ENCODE assay signal across 24 mouse cellular contexts in the genomic region with DNA sequence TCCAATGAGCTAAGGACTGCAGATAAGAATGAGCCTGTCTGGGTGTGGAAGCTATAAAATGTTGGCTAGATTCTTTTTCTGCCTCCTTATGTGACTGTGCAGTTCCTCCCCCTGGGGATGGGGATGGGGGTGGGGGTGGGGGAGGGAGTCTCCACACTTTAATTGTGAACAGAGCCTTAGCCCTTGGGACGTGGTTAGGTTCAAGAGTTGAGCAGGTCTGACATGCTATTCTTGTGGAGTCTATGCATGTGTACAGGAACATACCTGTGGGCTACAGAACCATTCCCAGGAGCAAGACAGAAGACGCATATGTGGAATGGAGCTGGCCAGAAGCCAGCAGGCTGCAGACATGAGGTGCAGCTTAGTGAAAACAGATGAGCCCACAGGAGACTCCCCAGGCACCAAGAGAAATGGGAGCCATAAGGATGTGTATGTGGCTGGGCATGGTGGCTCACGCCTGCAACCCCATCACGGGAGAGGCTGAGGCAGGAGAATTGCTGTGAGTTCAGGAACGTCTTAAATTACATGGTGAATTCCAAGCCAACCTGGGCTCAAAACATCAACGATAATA.
DNase-seq lines count a peak whose midpoint lies in the region; ATAC-seq and TF ChIP-seq lines count a peak whose summit lies in the region.
"Had no signal": no experiment of that assay in that cellular context is flagged by ENCODE, and none has a peak within 500 bp of the region (broad histone marks: within the 10 kb centered on the region; RNA-seq: fewer than 3 reads in every experiment).

No protein-coding gene starts in this region.

- no peak overlapping the region for H3K9ac ChIP-seq in hindbrain, embryonic 13.5 days
- no peak overlapping the region for H3K9ac ChIP-seq in hindbrain, postnatal 0 days (replicated peaks; ENCODE audit: low read length)
- H3K9ac ChIP-seq in midbrain, embryonic 13.5 days (replicated peaks): no peak overlapping the region
- H3K9ac ChIP-seq in midbrain, embryonic 16.5 days (ENCODE audit: low read depth, low read length): no peak overlapping the region
- no peak overlapping the region for H3K9ac ChIP-seq in embryonic facial prominence, embryonic 11.5 days (replicated peaks; ENCODE audit: low read length)
- H3K9ac ChIP-seq: forebrain, postnatal 0 days; heart, embryonic 12.5 days; intestine, embryonic 15.5 days; lung, embryonic 15.5 days had no signal

- no peak for TF ChIP-seq POLR2A in brain, embryonic 14.5 days (IDR thresholded peaks at IDR 0.05; ENCODE audit: borderline replicate concordance, extremely low read depth, insufficient read depth, insufficient read length, poor library complexity, severe bottlenecking)

- H3K4me3 ChIP-seq in hindbrain, embryonic 13.5 days: no peak overlapping the region
- no peak overlapping the region for H3K4me3 ChIP-seq in hindbrain, postnatal 0 days (ENCODE audit: low read length)
- no peak overlapping the region for H3K4me3 ChIP-seq in midbrain, embryonic 13.5 days (replicated peaks)
- no peak overlapping the region for H3K4me3 ChIP-seq in midbrain, embryonic 16.5 days (ENCODE audit: low read depth, low read length)
- no peak overlapping the region for H3K4me3 ChIP-seq in embryonic facial prominence, embryonic 11.5 days (ENCODE audit: low read depth, low read length)
- no peak overlapping the region for H3K4me3 ChIP-seq in gastrocnemius, adult 2 months
- H3K4me3 ChIP-seq: forebrain, embryonic 10.5 days; heart, adult 2 months; heart, embryonic 12.5 days; intestine, embryonic 15.5 days; lung, embryonic 15.5 days; midbrain, embryonic 10.5 days had no signal

- H3K36me3 ChIP-seq in hindbrain, embryonic 13.5 days: no peaks in the 10 kb centered on the region
- H3K36me3 ChIP-seq in hindbrain, postnatal 0 days (ENCODE audit: insufficient read depth, low read length): no peaks in the 10 kb centered on the region
- no peaks in the 10 kb centered on the region for H3K36me3 ChIP-seq in midbrain, embryonic 13.5 days
- no peaks in the 10 kb centered on the region for H3K36me3 ChIP-seq in midbrain, embryonic 16.5 days (ENCODE audit: control insufficient read depth, insufficient read depth, low read length)
- no peaks in the 10 kb centered on the region for H3K36me3 ChIP-seq in embryonic facial prominence, embryonic 11.5 days (replicated peaks; ENCODE audit: control insufficient read depth, insufficient read depth, low read depth, low read length)
- H3K36me3 ChIP-seq: forebrain, embryonic 10.5 days; heart, embryonic 12.5 days; intestine, embryonic 15.5 days; lung, embryonic 15.5 days; midbrain, embryonic 10.5 days had no signal

- intact Hi-C loops in gastrocnemius, adult 2 months (cut with DNase I): no loop called here

- TF ChIP-seq CTCF in hindbrain, postnatal 0 days (IDR thresholded peaks at IDR 0.05; ENCODE audit: low read depth): no peak
- TF ChIP-seq CTCF in brain, embryonic 14.5 days (IDR thresholded peaks at IDR 0.05; ENCODE audit: borderline replicate concordance, extremely low read depth, insufficient read depth, insufficient read length): no peak
- TF ChIP-seq CTCF in gastrocnemius, adult 2 months (IDR thresholded peaks at IDR 0.05): no peak

- H3K9me3 ChIP-seq in hindbrain, embryonic 13.5 days: no peaks in the 10 kb centered on the region
- no peaks in the 10 kb centered on the region for H3K9me3 ChIP-seq in hindbrain, postnatal 0 days (ENCODE audit: low read length)
- no peaks in the 10 kb centered on the region for H3K9me3 ChIP-seq in midbrain, embryonic 13.5 days
- H3K9me3 ChIP-seq in midbrain, embryonic 16.5 days (replicated peaks; ENCODE audit: control insufficient read depth, low read length, poor library complexity, severe bottlenecking): no peaks in the 10 kb centered on the region
- no peaks in the 10 kb centered on the region for H3K9me3 ChIP-seq in embryonic facial prominence, embryonic 11.5 days (replicated peaks; ENCODE audit: control insufficient read depth, low read length)
- H3K9me3 ChIP-seq: forebrain, embryonic 10.5 days; intestine, embryonic 15.5 days; lung, embryonic 15.5 days; midbrain, embryonic 10.5 days had no signal

- peaks cover 23% of the 10 kb centered on the region for H3K4me1 ChIP-seq in hindbrain, embryonic 13.5 days (replicated peaks)
- H3K4me1 ChIP-seq in hindbrain, postnatal 0 days (ENCODE audit: insufficient read depth, low read length): peaks cover 10% of the 10 kb centered on the region
- H3K4me1 ChIP-seq in midbrain, embryonic 13.5 days (replicated peaks): peaks cover 22% of the 10 kb centered on the region
- peaks cover 6% of the 10 kb centered on the region; the same call in 1 of the 2 replicates for H3K4me1 ChIP-seq in midbrain, embryonic 16.5 days (ENCODE audit: control insufficient read depth, insufficient read depth, low read length)
- H3K4me1 ChIP-seq in embryonic facial prominence, embryonic 11.5 days (ENCODE audit: control insufficient read depth, insufficient read depth, low read length): no peaks in the 10 kb centered on the region
- H3K4me1 ChIP-seq: heart, embryonic 12.5 days; intestine, embryonic 15.5 days; lung, embryonic 15.5 days; midbrain, embryonic 10.5 days had no signal

- DNase-seq in hindbrain, postnatal 0 days (ENCODE audit: low spot score): no peak
- DNase-seq in brain, embryonic 14.5 days (ENCODE audit: low read depth): peak; percentile 19
- DNase-seq in embryonic facial prominence, embryonic 11.5 days (ENCODE audit: low spot score): no peak
- DNase-seq in cerebellum, postnatal 10 days: no peak
- no peak for DNase-seq in gastrocnemius, adult 2 months
- DNase-seq: adrenal gland, postnatal 14 days; cerebellum, adult 11-12 months; cerebellum, adult 9-11 months; forebrain, postnatal 0 days; gastrocnemius, postnatal 36 days; heart, adult 2 months; kidney, adult 2 months; layer of hippocampus, adult 9-11 months; thymus, postnatal 4 days had no signal

- H3K27ac ChIP-seq in hindbrain, embryonic 13.5 days: 0 out of 2 replicates have a peak overlapping the region, but pooled peaks have one; percentile 2
- no peak overlapping the region; the same call in 1 of the 2 replicates for H3K27ac ChIP-seq in hindbrain, postnatal 0 days
- H3K27ac ChIP-seq in midbrain, embryonic 13.5 days: 0 out of 2 replicates have a peak overlapping the region, but pooled peaks have one; percentile 14
- H3K27ac ChIP-seq in midbrain, embryonic 16.5 days (ENCODE audit: low read length): no peak overlapping the region
- H3K27ac ChIP-seq in embryonic facial prominence, embryonic 11.5 days (replicated peaks; ENCODE audit: low read depth, low read length): no peak overlapping the region
- no peak overlapping the region for H3K27ac ChIP-seq in gastrocnemius, adult 2 months
- H3K27ac ChIP-seq: forebrain, embryonic 10.5 days; heart, adult 2 months; intestine, embryonic 15.5 days; kidney, postnatal 0 days; lung, embryonic 15.5 days; midbrain, embryonic 10.5 days had no signal

- 74% methylated on average over 6 of the region's 6 CpGs for WGBS in hindbrain, embryonic 13.5 days
- 70% methylated on average over 6 of the region's 6 CpGs for WGBS in hindbrain, postnatal 0 days
- WGBS in midbrain, embryonic 13.5 days: 73% methylated on average over 6 of the region's 6 CpGs
- 83% methylated on average over 6 of the region's 6 CpGs for WGBS in midbrain, embryonic 16.5 days
- WGBS in embryonic facial prominence, embryonic 11.5 days: 66% methylated on average over 6 of the region's 6 CpGs

- H3K4me2 ChIP-seq in hindbrain, embryonic 13.5 days: no peak overlapping the region
- H3K4me2 ChIP-seq in hindbrain, postnatal 0 days (ENCODE audit: low read depth, low read length): no peak overlapping the region
- H3K4me2 ChIP-seq in midbrain, embryonic 13.5 days (replicated peaks): no peak overlapping the region
- H3K4me2 ChIP-seq in midbrain, embryonic 16.5 days (ENCODE audit: low read length): no peak overlapping the region
- no peak overlapping the region for H3K4me2 ChIP-seq in embryonic facial prominence, embryonic 11.5 days (ENCODE audit: low read depth, low read length)
- H3K4me2 ChIP-seq: heart, embryonic 12.5 days; intestine, embryonic 15.5 days; lung, embryonic 15.5 days had no signal

- H3K27me3 ChIP-seq in hindbrain, embryonic 13.5 days: no peaks in the 10 kb centered on the region
- no peaks in the 10 kb centered on the region for H3K27me3 ChIP-seq in hindbrain, postnatal 0 days (ENCODE audit: insufficient read depth, low read length)
- no peaks in the 10 kb centered on the region for H3K27me3 ChIP-seq in midbrain, embryonic 13.5 days
- no peaks in the 10 kb centered on the region for H3K27me3 ChIP-seq in midbrain, embryonic 16.5 days (ENCODE audit: control insufficient read depth, insufficient read depth, low read depth, low read length)
- H3K27me3 ChIP-seq in embryonic facial prominence, embryonic 11.5 days (ENCODE audit: control insufficient read depth, insufficient read depth, low read length): no peaks in the 10 kb centered on the region
- H3K27me3 ChIP-seq: heart, embryonic 12.5 days; intestine, embryonic 15.5 days; lung, embryonic 15.5 days had no signal

- ATAC-seq in hindbrain, embryonic 13.5 days (ENCODE audit: low FRiP score): no peak
- no peak for ATAC-seq in hindbrain, postnatal 0 days
- no peak for ATAC-seq in midbrain, embryonic 13.5 days
- no peak for ATAC-seq in midbrain, embryonic 16.5 days
- ATAC-seq in embryonic facial prominence, embryonic 11.5 days (replicated peaks; ENCODE audit: insufficient number of reproducible peaks, low FRiP score, low TSS enrichment, low read depth): peak; percentile 75
- ATAC-seq: CD4-positive, CD25-positive, alpha-beta regulatory T cell, adult 4 months; forebrain, postnatal 0 days; intestine, embryonic 15.5 days had no signal

Comparison
In these comparisons a context has a peak if more than half of its experiments do, and no peak if none do; other contexts are left out.
1. H3K27ac ChIP-seq: peak in hindbrain, embryonic 13.5 days (single experiment) and midbrain, embryonic 13.5 days (single experiment); none in hindbrain, postnatal 0 days (single experiment), midbrain, embryonic 16.5 days (single experiment), embryonic facial prominence, embryonic 11.5 days (single experiment) and gastrocnemius, adult 2 months (single experiment).